Mouse (Mus musculus): ENCODE measurements around the gene Ccdc86. TPM values are rescaled to one million over a fixed set of nuclear protein-coding genes. Genes with fewer than 3 reads are reported as not detected.

Gene Ccdc86
- polyA plus RNA-seq, 1 experiment from 2014 or later: 11.6 TPM

DNA sequence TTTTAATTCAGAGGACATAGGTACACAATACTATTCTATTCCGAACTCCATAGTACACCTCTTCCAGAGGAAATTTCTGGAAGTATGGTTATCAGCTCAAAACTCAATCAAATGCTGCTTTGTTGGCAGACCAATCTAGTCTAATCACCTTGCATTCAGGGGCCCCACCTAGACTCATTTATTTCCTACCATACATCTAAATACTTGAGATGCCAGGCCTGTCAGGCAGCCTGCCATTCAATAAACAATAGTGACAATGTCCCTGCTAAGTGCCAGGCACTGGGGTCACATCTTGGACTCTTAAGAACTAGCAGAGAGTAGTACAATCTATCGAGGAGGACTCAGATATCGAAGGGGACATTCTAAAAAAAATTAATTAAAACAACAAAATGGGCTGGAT lies 56.9 kb downstream of the Ccdc86 start:
- Histone ChIP-seq H3K27me3 (ENCODE audit: control insufficient read depth, insufficient read depth, low read length) (no peaks in the 10 kb centered on the region), H3K9ac (no peak overlapping the region), H3K27ac (no peak overlapping the region), H3K4me1 (replicated peaks; ENCODE audit: control insufficient read depth, insufficient read depth, low read length) (peaks cover 17% of the 10 kb centered on the region), H3K9me3 (ENCODE audit: control insufficient read depth, low read length) (no peaks in the 10 kb centered on the region), H3K36me3 (replicated peaks; ENCODE audit: control insufficient read depth, insufficient read depth) (no peaks in the 10 kb centered on the region), H3K4me3 (replicated peaks; ENCODE audit: low read length) (no peak overlapping the region), H3K4me2 (replicated peaks) (no peak overlapping the region)
- DNase-seq (ENCODE audit: low spot score): no peak
- WGBS: 94% methylated on average over 3 of the region's 3 CpGs
- ATAC-seq (ENCODE audit: low FRiP score): no peak

Other genes starting within 250 kb of the Ccdc86 start
- gene Cd5, start 210.3 kb downstream of the Ccdc86 start, polyA plus RNA-seq (2014; fragmentation: Nextera tagmentation; extraction: Ambion mirVana): 0.31 TPM in 2 replicates
- gene Cd6, start 119.2 kb downstream of the Ccdc86 start, polyA plus RNA-seq (2014; fragmentation: Nextera tagmentation; extraction: Ambion mirVana): 0.09 TPM in 1 of 2 replicates, not detected in the other
- gene Slc15a3, start 109.5 kb downstream of the Ccdc86 start, polyA plus RNA-seq (2014; fragmentation: Nextera tagmentation; extraction: Ambion mirVana): 0.22 and 0.29 TPM in 2 replicates
- gene Tmem132a, start 79.3 kb downstream of the Ccdc86 start, polyA plus RNA-seq (2014; fragmentation: Nextera tagmentation; extraction: Ambion mirVana): 154 and 160 TPM in 2 replicates
- gene Tmem109, start 67.3 kb downstream of the Ccdc86 start, polyA plus RNA-seq (2014; fragmentation: Nextera tagmentation; extraction: Ambion mirVana): 37.0 and 44.8 TPM in 2 replicates
- gene Prpf19, start 54.0 kb downstream of the Ccdc86 start, polyA plus RNA-seq (2014; fragmentation: Nextera tagmentation; extraction: Ambion mirVana): 33.4 and 41.5 TPM in 2 replicates
- 0.30 and 0.47 TPM in 2 replicates for gene Zp1, start 28.6 kb downstream of the Ccdc86 start, polyA plus RNA-seq (2014; fragmentation: Nextera tagmentation; extraction: Ambion mirVana)
- gene Ptgdr2, start 12.1 kb downstream of the Ccdc86 start, polyA plus RNA-seq (2014; fragmentation: Nextera tagmentation; extraction: Ambion mirVana): 0.23 and 0.24 TPM in 2 replicates
- gene Ms4a10, start 25.4 kb upstream of the Ccdc86 start, polyA plus RNA-seq (2014; fragmentation: Nextera tagmentation; extraction: Ambion mirVana): not detected in 2 replicates
- not detected in 2 replicates for gene Ms4a15, start 44.0 kb upstream of the Ccdc86 start, polyA plus RNA-seq (2014; fragmentation: Nextera tagmentation; extraction: Ambion mirVana)
- gene Ms4a18, start 68.8 kb upstream of the Ccdc86 start, polyA plus RNA-seq (2014; fragmentation: Nextera tagmentation; extraction: Ambion mirVana): not detected in 2 replicates
- not detected in 2 replicates for gene Ms4a8a, start 131.8 kb upstream of the Ccdc86 start, polyA plus RNA-seq (2014; fragmentation: Nextera tagmentation; extraction: Ambion mirVana)
- gene 1700017D01Rik, start 181.6 kb upstream of the Ccdc86 start, polyA plus RNA-seq (2014; fragmentation: Nextera tagmentation; extraction: Ambion mirVana): not detected in 2 replicates
- gene 1700025F22Rik, start 216.1 kb upstream of the Ccdc86 start, polyA plus RNA-seq (2014; fragmentation: Nextera tagmentation; extraction: Ambion mirVana): not detected in 2 replicates
- gene Ms4a13, start 247.5 kb upstream of the Ccdc86 start, polyA plus RNA-seq (2014; fragmentation: Nextera tagmentation; extraction: Ambion mirVana): not detected in 2 replicates